Mouse (Mus musculus) cerebellum, postnatal 10 days (tissue): ENCODE data around the gene Tfr2.
A peak's percentile ranks its signal among the peaks of the same experiment; 100 is the strongest.

Experiments used
- DNase-seq, 2 experiments: peaks; one replicate each; pipeline ENCODE4 v3.0.0; 2021; ENCODE audit warnings: mixed read lengths in 2 of 2

Gene Tfr2

GRCm38 (mm10) chr5:137569665-137570064, at the start of gene Tfr2:
Gene Tfr2, plus strand, starts transcription at chr5:137569840.
- DNase-seq, result no peak

- DNase-seq, result no peak
These were observed 47.8 kb upstream of the Tfr2 start for GRCm38 (mm10) chr5:137521861-137522260.

GRCm38 (mm10) chr5:137522711-137523110, 46.9 kb upstream of the Tfr2 start:
- DNase-seq, result peak in 1 of 2 experiments; percentile 9

GRCm38 (mm10) chr5:137523396-137524250, 46.0 kb upstream of the Tfr2 start:
- peak; percentile 3 to 24 for DNase-seq

- peak; percentile 51 to 52 for DNase-seq
These were observed 45.5 kb upstream of the Tfr2 start for GRCm38 (mm10) chr5:137524251-137524515.

- peak in 1 of 2 experiments; percentile 29 for DNase-seq
These were observed 45.0 kb upstream of the Tfr2 start for GRCm38 (mm10) chr5:137524671-137525070.

- DNase-seq, result peak in 1 of 2 experiments; percentile 39
These were observed 44.1 kb upstream of the Tfr2 start for GRCm38 (mm10) chr5:137525511-137525910.

- peak; percentile 81 to 86 for DNase-seq
These were observed 43.3 kb upstream of the Tfr2 start for GRCm38 (mm10) chr5:137526192-137526936.

GRCm38 (mm10) chr5:137527413-137527812, 42.2 kb upstream of the Tfr2 start:
- no peak for DNase-seq

GRCm38 (mm10) chr5:137528247-137528968, 41.2 kb upstream of the Tfr2 start:
- peak in 1 of 2 experiments; percentile 42 for DNase-seq

- DNase-seq, result peak in 1 of 2 experiments; percentile 49
These were observed 40.2 kb upstream of the Tfr2 start for GRCm38 (mm10) chr5:137529221-137529995.

GRCm38 (mm10) chr5:137530075-137530474, 39.6 kb upstream of the Tfr2 start:
- peak in 1 of 2 experiments; percentile 32 for DNase-seq

GRCm38 (mm10) chr5:137530588-137531413, 38.8 kb upstream of the Tfr2 start:
- peak; percentile 83 to 88 for DNase-seq

- DNase-seq, result peak; percentile 85 to 87
These were observed 38.1 kb upstream of the Tfr2 start for GRCm38 (mm10) chr5:137531414-137532130.

GRCm38 (mm10) chr5:137532131-137532807, 37.4 kb upstream of the Tfr2 start:
- peak; percentile 51 to 69 for DNase-seq

- no peak for DNase-seq
These were observed 36.9 kb upstream of the Tfr2 start for GRCm38 (mm10) chr5:137532808-137533116.

GRCm38 (mm10) chr5:137533117-137533827, 36.4 kb upstream of the Tfr2 start, which contains the start of the genes Epo and Gnb2:
Gene Epo, minus strand, starts transcription at chr5:137533242.
Gene Gnb2, minus strand, starts transcription at chr5:137533510.
- peak; percentile 100 for DNase-seq

GRCm38 (mm10) chr5:137534762-137535161, 34.9 kb upstream of the Tfr2 start:
- DNase-seq, result no peak

GRCm38 (mm10) chr5:137535318-137535717, 34.3 kb upstream of the Tfr2 start:
- DNase-seq, result no peak

- no peak for DNase-seq
These were observed 32.2 kb upstream of the Tfr2 start for GRCm38 (mm10) chr5:137537461-137537860.
